ENCODE assay signal across 8 mouse cellular contexts in the genomic region with DNA sequence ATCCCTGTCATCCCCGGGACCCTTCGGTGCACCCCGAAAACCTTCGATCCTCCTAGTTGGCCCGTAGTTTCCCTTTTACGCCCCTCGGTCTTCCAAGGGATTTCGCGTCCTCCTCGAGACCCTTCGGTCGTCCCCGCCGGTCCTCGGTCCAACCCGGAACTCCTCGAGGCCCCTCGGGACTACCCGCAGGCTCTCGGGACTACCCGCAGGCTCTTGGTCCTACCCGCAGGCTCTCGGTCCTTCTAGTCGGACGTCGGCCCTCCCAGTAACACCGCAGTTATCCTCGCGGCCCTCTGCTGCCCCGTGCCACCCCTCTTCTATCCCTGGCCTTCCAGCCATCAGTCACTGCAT. TPM values are rescaled to one million over a fixed set of nuclear protein-coding genes. Genes with fewer than 3 reads are reported as not detected.
DNase-seq lines count a peak whose midpoint lies in the region; ATAC-seq and TF ChIP-seq lines count a peak whose summit lies in the region.

No protein-coding gene starts in this region.

- no peak for TF ChIP-seq EP300 in lung, postnatal 0 days (IDR thresholded peaks at IDR 0.05)

- H3K36me3 ChIP-seq in forebrain, embryonic 15.5 days: peaks cover 39% of the 10 kb centered on the region
- no peaks in the 10 kb centered on the region for H3K36me3 ChIP-seq in kidney, adult 2 months (ENCODE audit: control insufficient read depth, insufficient read depth, low read length)
- H3K36me3 ChIP-seq in lung, postnatal 0 days (ENCODE audit: insufficient read depth, low read length): peaks cover 24% of the 10 kb centered on the region; the same call in 1 of the 2 replicates

- peak; percentile 36 for DNase-seq in lung, adult 2 months
- DNase-seq in lung, adult 18-20 months: no peak
- peak; percentile 18 for DNase-seq in kidney, adult 2 months
- peak; percentile 23 for DNase-seq in lung, postnatal 0 days (ENCODE audit: low spot score)
- peak; percentile 30 for DNase-seq in ovary, postnatal 36 days (ENCODE audit: low spot score)
- DNase-seq in thymus, postnatal 14 days: no peak

- 1% methylated on average over 30 of the region's 30 CpGs for WGBS in lung, adult 2 months
- 1% methylated on average over 30 of the region's 30 CpGs for WGBS in bone marrow, adult 2 months
- under 1% methylated on average over 30 of the region's 30 CpGs for WGBS in forebrain, embryonic 15.5 days
- WGBS in kidney, adult 2 months: under 1% methylated on average over 30 of the region's 30 CpGs
- WGBS in lung, postnatal 0 days: under 1% methylated on average over 30 of the region's 30 CpGs

- peak overlapping the region; percentile 76 for H3K4me3 ChIP-seq in lung, adult 2 months (replicated peaks; ENCODE audit: extremely low read depth, low read depth, low read length)
- peak overlapping the region; percentile 91 for H3K4me3 ChIP-seq in bone marrow, adult 2 months (replicated peaks; ENCODE audit: control insufficient read depth, low read depth, low read length)
- H3K4me3 ChIP-seq in forebrain, embryonic 15.5 days: peak overlapping the region; percentile 89
- H3K4me3 ChIP-seq in kidney, adult 2 months (ENCODE audit: insufficient read depth, low read depth, low read length): peak overlapping the region; percentile 99
- H3K4me3 ChIP-seq in lung, postnatal 0 days (ENCODE audit: low read depth, low read length): peak overlapping the region; percentile 90

- H3K27ac ChIP-seq in bone marrow, adult 2 months (ENCODE audit: control insufficient read depth, insufficient read depth, low read depth, low read length, poor library complexity): 0 out of 2 replicates have a peak overlapping the region, but pooled peaks have one; percentile 17
- peak overlapping the region; percentile 39 for H3K27ac ChIP-seq in forebrain, embryonic 15.5 days (replicated peaks)
- H3K27ac ChIP-seq in kidney, adult 2 months (ENCODE audit: insufficient read depth, low read depth, low read length): no peak overlapping the region
- H3K27ac ChIP-seq in lung, postnatal 0 days (ENCODE audit: low read length): no peak overlapping the region

- H3K4me1 ChIP-seq in lung, adult 2 months (ENCODE audit: control insufficient read depth, insufficient read depth, low read length): peaks cover 3% of the 10 kb centered on the region
- no peaks in the 10 kb centered on the region for H3K4me1 ChIP-seq in bone marrow, adult 2 months (ENCODE audit: control insufficient read depth, insufficient read depth, low read length)
- H3K4me1 ChIP-seq in forebrain, embryonic 15.5 days: peaks cover 13% of the 10 kb centered on the region
- H3K4me1 ChIP-seq in kidney, adult 2 months (ENCODE audit: control insufficient read depth, insufficient read depth, low read length): no peaks in the 10 kb centered on the region; the same call in 1 of the 2 replicates
- peaks cover 5% of the 10 kb centered on the region; the same call in 1 of the 2 replicates for H3K4me1 ChIP-seq in lung, postnatal 0 days (ENCODE audit: insufficient read depth, low read depth, low read length)

- H3K4me2 ChIP-seq in forebrain, embryonic 15.5 days (replicated peaks): peak overlapping the region; percentile 88
- peak overlapping the region; percentile 90 for H3K4me2 ChIP-seq in lung, postnatal 0 days (replicated peaks; ENCODE audit: low read depth, low read length)

- no peak for TF ChIP-seq POLR2A in lung, adult 2 months (IDR thresholded peaks at IDR 0.05; ENCODE audit: borderline replicate concordance, extremely low read depth, low read depth, low read length)
- TF ChIP-seq POLR2A in bone marrow, adult 2 months (IDR thresholded peaks at IDR 0.05; ENCODE audit: borderline replicate concordance, control insufficient read depth, low read depth, low read length): no peak
- no peak for TF ChIP-seq POLR2A in kidney, adult 2 months (IDR thresholded peaks at IDR 0.05; ENCODE audit: low read depth, low read length)

- ATAC-seq in forebrain, embryonic 15.5 days (replicated peaks): peak; percentile 41
- ATAC-seq in lung, postnatal 0 days: peak; percentile 49

- H3K9me3 ChIP-seq in forebrain, embryonic 15.5 days: no peaks in the 10 kb centered on the region
- no peaks in the 10 kb centered on the region for H3K9me3 ChIP-seq in lung, postnatal 0 days (ENCODE audit: low read length)

- no peak for TF ChIP-seq CTCF in lung, adult 2 months (IDR thresholded peaks at IDR 0.05; ENCODE audit: insufficient read depth, low read length)
- TF ChIP-seq CTCF in bone marrow, adult 2 months (IDR thresholded peaks at IDR 0.05; ENCODE audit: control insufficient read depth, insufficient read depth, low read length): no peak
- TF ChIP-seq CTCF in kidney, adult 2 months (conservative IDR thresholded peaks at IDR 0.05; ENCODE audit: insufficient read depth, insufficient read length, low read depth, low read length): no peak
- no peak for TF ChIP-seq CTCF in lung, postnatal 0 days (IDR thresholded peaks at IDR 0.05)

- H3K27me3 ChIP-seq in forebrain, embryonic 15.5 days: no peaks in the 10 kb centered on the region
- H3K27me3 ChIP-seq in kidney, adult 2 months (replicated peaks; ENCODE audit: control insufficient read depth, insufficient read depth, low read length): no peaks in the 10 kb centered on the region
- no peaks in the 10 kb centered on the region for H3K27me3 ChIP-seq in lung, postnatal 0 days (replicated peaks; ENCODE audit: insufficient read depth, low read length)

- H3K9ac ChIP-seq in forebrain, embryonic 15.5 days (replicated peaks): peak overlapping the region; percentile 85
- peak overlapping the region; percentile 91 for H3K9ac ChIP-seq in lung, postnatal 0 days (replicated peaks; ENCODE audit: low read depth)

RNA-seq across cellular contexts. Expression of gene Sin3b, which starts 0.5 kb away (rescaled TPM):
- 89.9 and 108 TPM in 2 replicates for polyA plus RNA-seq in lung, adult 2 months (2012; rRNA removed)
- 33.1 and 60.4 TPM in 2 replicates for polyA plus RNA-seq in bone marrow, adult 2 months (2011; ENCODE audit: insufficient read depth, insufficient read length, low replicate concordance, missing spikeins)
- polyA plus RNA-seq in forebrain, embryonic 15.5 days (2015; fragmentation: Nextera tagmentation; extraction: Ambion mirVana): 196 and 197 TPM in 2 replicates
- 141 and 152 TPM in 2 replicates for polyA plus RNA-seq in kidney, adult 2 months (2012; rRNA removed)
- polyA plus RNA-seq in lung, postnatal 0 days (2015; fragmentation: Nextera tagmentation; extraction: Ambion mirVana): 169 and 211 TPM in 2 replicates

RNA-seq across cellular contexts. Expression of gene F2rl3, which starts 38.1 kb away (rescaled TPM):
- polyA plus RNA-seq in lung, adult 2 months (2012; rRNA removed): 1.9 and 2.1 TPM in 2 replicates
- polyA plus RNA-seq in bone marrow, adult 2 months (2011; ENCODE audit: insufficient read depth, insufficient read length, low replicate concordance, missing spikeins): 7.4 and 12.7 TPM in 2 replicates
- polyA plus RNA-seq in forebrain, embryonic 15.5 days (2015; fragmentation: Nextera tagmentation; extraction: Ambion mirVana): 0.45 and 0.50 TPM in 2 replicates
- 2.2 and 2.8 TPM in 2 replicates for polyA plus RNA-seq in kidney, adult 2 months (2012; rRNA removed)
- 1.3 and 2.1 TPM in 2 replicates for polyA plus RNA-seq in lung, postnatal 0 days (2015; fragmentation: Nextera tagmentation; extraction: Ambion mirVana)

Comparison
In these comparisons a context has a peak if more than half of its experiments do, and no peak if none do; other contexts are left out.
1. DNase-seq: peak in lung, adult 2 months (single experiment), kidney, adult 2 months (single experiment), lung, postnatal 0 days (single experiment) and ovary, postnatal 36 days (single experiment); none in lung, adult 18-20 months (0 of 2) and thymus, postnatal 14 days (single experiment).
2. H3K27ac ChIP-seq: peak in bone marrow, adult 2 months (single experiment) and forebrain, embryonic 15.5 days (single experiment); none in kidney, adult 2 months (single experiment) and lung, postnatal 0 days (single experiment).
3. Peak in every context shown above with its lines, with median percentiles within 50 percentile points of each other: H3K4me3 ChIP-seq.